Comparison of ENCODE assay signal across 29 mouse cellular contexts in the genomic region with DNA sequence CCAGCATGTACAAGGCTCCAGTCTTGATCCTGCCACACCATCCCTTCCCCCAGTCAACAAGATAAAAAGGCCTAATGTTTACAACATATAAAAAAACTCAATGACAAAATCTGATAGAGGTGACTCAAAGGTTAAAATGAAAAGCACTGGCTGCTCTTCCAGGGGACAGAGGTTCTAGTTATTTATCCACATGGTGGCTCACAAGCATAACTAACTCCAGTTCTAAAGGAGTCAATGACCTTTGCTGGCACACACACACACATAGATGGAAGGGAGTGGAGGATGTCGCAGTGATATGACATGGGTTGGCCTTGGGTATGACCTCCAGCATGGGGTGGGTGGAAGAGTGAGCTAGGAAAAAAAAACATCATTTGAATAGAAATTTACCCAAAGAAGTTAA. TPM values are rescaled to one million over a fixed set of nuclear protein-coding genes. Genes with fewer than 3 reads are reported as not detected.
A peak's percentile ranks its signal among the peaks of the same experiment; 100 is the strongest.
DNase-seq lines count a peak whose midpoint lies in the region; ATAC-seq and TF ChIP-seq lines count a peak whose summit lies in the region.
"Had no signal": no experiment of that assay in that cellular context is flagged by ENCODE, and none has a peak within 500 bp of the region (broad histone marks: within the 10 kb centered on the region; RNA-seq: fewer than 3 reads in every experiment).

No protein-coding gene starts in this region.

- WGBS in kidney, adult 2 months: 43% methylated on average over 1 of the region's 1 CpGs
- WGBS in liver, adult 2 months: 14% methylated on average over 1 of the region's 1 CpGs
- 86% methylated on average over 1 of the region's 1 CpGs for WGBS in liver, embryonic 12.5 days (ENCODE audit: insufficient replicate concordance)
- WGBS in liver, embryonic 16.5 days (ENCODE audit: insufficient replicate concordance): 71% methylated on average over 1 of the region's 1 CpGs

- peaks cover 5% of the 10 kb centered on the region; the same call in 1 of the 2 replicates for H3K4me1 ChIP-seq in kidney, adult 2 months (ENCODE audit: control insufficient read depth, insufficient read depth, low read length)
- peaks cover 7% of the 10 kb centered on the region for H3K4me1 ChIP-seq in liver, adult 2 months (ENCODE audit: control insufficient read depth, insufficient read depth, low read length)
- H3K4me1 ChIP-seq in liver, embryonic 12.5 days: no peaks in the 10 kb centered on the region
- no peaks in the 10 kb centered on the region for H3K4me1 ChIP-seq in liver, embryonic 16.5 days (ENCODE audit: control insufficient read depth, low read depth, low read length)
- H3K4me1 ChIP-seq: embryonic facial prominence, embryonic 12.5 days; hindbrain, embryonic 12.5 days; intestine, embryonic 15.5 days; liver, embryonic 13.5 days; lung, embryonic 15.5 days; neural tube, embryonic 15.5 days had no signal

- H3K9me3 ChIP-seq in liver, embryonic 12.5 days (replicated peaks): no peaks in the 10 kb centered on the region
- H3K9me3 ChIP-seq in liver, embryonic 16.5 days (replicated peaks; ENCODE audit: control insufficient read depth, low read length): no peaks in the 10 kb centered on the region
- H3K9me3 ChIP-seq: embryonic facial prominence, embryonic 12.5 days; hindbrain, embryonic 12.5 days; intestine, embryonic 15.5 days; liver, embryonic 13.5 days; lung, embryonic 15.5 days; neural tube, embryonic 15.5 days had no signal

- H3K27ac ChIP-seq in kidney, adult 2 months (ENCODE audit: insufficient read depth, low read depth, low read length): peak overlapping the region; percentile 45; the same call in 1 of the 2 replicates
- H3K27ac ChIP-seq in liver, adult 2 months (replicated peaks; ENCODE audit: insufficient read depth, low read depth, low read length): peak overlapping the region; percentile 65; the same call in 1 of the 2 replicates
- no peak overlapping the region for H3K27ac ChIP-seq in liver, embryonic 12.5 days
- no peak overlapping the region for H3K27ac ChIP-seq in liver, embryonic 16.5 days (ENCODE audit: low read length)
- H3K27ac ChIP-seq: embryonic facial prominence, embryonic 12.5 days; hindbrain, embryonic 12.5 days; hindbrain, postnatal 0 days; intestine, embryonic 15.5 days; liver, embryonic 13.5 days; lung, embryonic 15.5 days; neural tube, embryonic 15.5 days had no signal

- no peak overlapping the region for H3K9ac ChIP-seq in liver, adult 2 months (ENCODE audit: low read depth, low read length)
- no peak overlapping the region for H3K9ac ChIP-seq in liver, embryonic 12.5 days
- H3K9ac ChIP-seq in liver, embryonic 16.5 days (ENCODE audit: low read depth, low read length): no peak overlapping the region
- H3K9ac ChIP-seq: embryonic facial prominence, embryonic 12.5 days; hindbrain, embryonic 12.5 days; intestine, embryonic 15.5 days; liver, embryonic 13.5 days; lung, embryonic 15.5 days; neural tube, embryonic 15.5 days had no signal

- no peak for TF ChIP-seq CTCF in kidney, adult 2 months (conservative IDR thresholded peaks at IDR 0.05; ENCODE audit: insufficient read depth, insufficient read length, low read depth, low read length)
- no peak for TF ChIP-seq CTCF in liver, adult 2 months (IDR thresholded peaks at IDR 0.05; ENCODE audit: low read depth, low read length)

- no peak for ATAC-seq in liver, embryonic 12.5 days
- ATAC-seq in liver, embryonic 16.5 days (ENCODE audit: low read depth): peak; percentile 79
- ATAC-seq: CD4-positive, CD25-positive, alpha-beta regulatory T cell, adult 4 months; forebrain, embryonic 14.5 days; hindbrain, postnatal 0 days; intestine, embryonic 15.5 days had no signal

- peak; percentile 57 for DNase-seq in kidney, adult 2 months
- DNase-seq in kidney, postnatal 25 days: no peak
- DNase-seq in liver, adult 2 months (ENCODE audit: extremely low read depth, low read depth, low spot score): peak; percentile 99
- DNase-seq in adrenal gland, adult 8-10 months: peak; percentile 41
- no peak for DNase-seq in natural killer cell, adult 2 months (ENCODE audit: low spot score in 2 of 2)
- DNase-seq in layer of hippocampus, postnatal 25 days (ENCODE audit: extremely low spot score in 1 of 2, low spot score in 1 of 2): no peak
- DNase-seq: cerebellum, adult 11-12 months; cerebellum, adult 9-11 months; embryo, embryonic 11 days; gastrocnemius, postnatal 36 days; heart, adult 18-20 months; heart, postnatal 36 days; liver, embryonic 13.5 days; lung, postnatal 36 days; retina, postnatal 1 day; right cerebral cortex, postnatal 14 days; thymus, postnatal 4 days had no signal

- H3K4me2 ChIP-seq in liver, embryonic 12.5 days: no peak overlapping the region
- H3K4me2 ChIP-seq in liver, embryonic 16.5 days (ENCODE audit: low read depth, low read length): no peak overlapping the region
- H3K4me2 ChIP-seq: embryonic facial prominence, embryonic 12.5 days; heart, embryonic 11.5 days; hindbrain, embryonic 12.5 days; intestine, embryonic 15.5 days; liver, embryonic 13.5 days; lung, embryonic 15.5 days; midbrain, embryonic 11.5 days; neural tube, embryonic 15.5 days had no signal

- H3K27me3 ChIP-seq in kidney, adult 2 months (replicated peaks; ENCODE audit: control insufficient read depth, insufficient read depth, low read length): no peaks in the 10 kb centered on the region
- H3K27me3 ChIP-seq in liver, adult 2 months (ENCODE audit: control insufficient read depth, insufficient read depth, low read length): no peaks in the 10 kb centered on the region
- no peaks in the 10 kb centered on the region for H3K27me3 ChIP-seq in liver, embryonic 12.5 days (replicated peaks)
- no peaks in the 10 kb centered on the region for H3K27me3 ChIP-seq in liver, embryonic 16.5 days (ENCODE audit: control insufficient read depth, insufficient read depth, low read depth, low read length)
- H3K27me3 ChIP-seq: embryonic facial prominence, embryonic 12.5 days; hindbrain, embryonic 12.5 days; intestine, embryonic 15.5 days; liver, embryonic 13.5 days; lung, embryonic 15.5 days; neural tube, embryonic 15.5 days had no signal

- no peaks in the 10 kb centered on the region for H3K79me2 ChIP-seq in liver, adult 2 months (ENCODE audit: control insufficient read depth, insufficient read depth, low read length)

- peaks cover 10% of the 10 kb centered on the region for H3K36me3 ChIP-seq in kidney, adult 2 months (ENCODE audit: control insufficient read depth, insufficient read depth, low read length)
- H3K36me3 ChIP-seq in liver, adult 2 months (ENCODE audit: control insufficient read depth, insufficient read depth, low read length): peaks cover 23% of the 10 kb centered on the region
- H3K36me3 ChIP-seq in liver, embryonic 12.5 days: peaks cover 74% of the 10 kb centered on the region
- H3K36me3 ChIP-seq in liver, embryonic 16.5 days (ENCODE audit: control insufficient read depth, insufficient read depth): peaks cover 24% of the 10 kb centered on the region

- H3K4me3 ChIP-seq in kidney, adult 2 months (ENCODE audit: insufficient read depth, low read depth, low read length): no peak overlapping the region
- H3K4me3 ChIP-seq in liver, adult 2 months (ENCODE audit: insufficient read depth, low read depth, low read length): no peak overlapping the region
- no peak overlapping the region for H3K4me3 ChIP-seq in liver, embryonic 12.5 days
- no peak overlapping the region for H3K4me3 ChIP-seq in liver, embryonic 16.5 days (ENCODE audit: low read depth, low read length)
- H3K4me3 ChIP-seq: embryonic facial prominence, embryonic 12.5 days; hindbrain, embryonic 12.5 days; intestine, embryonic 15.5 days; liver, embryonic 13.5 days; lung, embryonic 15.5 days; neural tube, embryonic 15.5 days had no signal

- TF ChIP-seq POLR2A in kidney, adult 2 months (IDR thresholded peaks at IDR 0.05; ENCODE audit: low read depth, low read length): no peak
- no peak for TF ChIP-seq POLR2A in liver, adult 2 months (IDR thresholded peaks at IDR 0.05; ENCODE audit: extremely low read depth, insufficient read depth, low read length)

RNA-seq across cellular contexts. Expression of gene Gpbp1, which starts 58.7 kb away (rescaled TPM):
- polyA plus RNA-seq in kidney, adult 2 months (2012; rRNA removed): 2.4 and 4.9 TPM in 2 replicates
- 30.4 and 37.8 TPM in 2 replicates for total RNA-seq in liver, adult 2 months (2014; rRNA removed)
- polyA plus RNA-seq in liver, adult 2 months (2012; rRNA removed): 1.6 and 1.8 TPM in 2 replicates
- 50.7 and 51.1 TPM in 2 replicates for polyA plus RNA-seq in liver, embryonic 12.5 days (2016; fragmentation: Nextera tagmentation; extraction: Ambion mirVana)
- 10 to 100 TPM; 68.5 to 95.7 (median 88.4) TPM for total RNA-seq in adrenal gland, adult 8-10 months (2022)
- polyA plus RNA-seq in liver, embryonic 16.5 days (2015; fragmentation: Nextera tagmentation; extraction: Ambion mirVana): 35.2 and 37.1 TPM in 2 replicates
- 10 to 100 TPM; 83.8 to 89.3 TPM for total RNA-seq in layer of hippocampus, postnatal 25 days (2021)

Comparison
In these comparisons a context has a peak if more than half of its experiments do, and no peak if none do; other contexts are left out.
1. DNase-seq: peak in kidney, adult 2 months (single experiment), liver, adult 2 months (single experiment) and adrenal gland, adult 8-10 months (single experiment); none in kidney, postnatal 25 days (0 of 2), natural killer cell, adult 2 months (0 of 2) and layer of hippocampus, postnatal 25 days (0 of 2).
2. H3K27ac ChIP-seq: peak in kidney, adult 2 months (single experiment) and liver, adult 2 months (single experiment); none in liver, embryonic 12.5 days (single experiment) and liver, embryonic 16.5 days (single experiment).